Mouse (Mus musculus): Measurements from ENCODE around the gene Tec. TPM values are rescaled to one million over a fixed set of nuclear protein-coding genes. Genes with fewer than 3 reads are reported as not detected.

The Tec gene
- total RNA-seq, 2 experiments from 2014 or later, result 4.2 to 4.8 TPM

DNA sequence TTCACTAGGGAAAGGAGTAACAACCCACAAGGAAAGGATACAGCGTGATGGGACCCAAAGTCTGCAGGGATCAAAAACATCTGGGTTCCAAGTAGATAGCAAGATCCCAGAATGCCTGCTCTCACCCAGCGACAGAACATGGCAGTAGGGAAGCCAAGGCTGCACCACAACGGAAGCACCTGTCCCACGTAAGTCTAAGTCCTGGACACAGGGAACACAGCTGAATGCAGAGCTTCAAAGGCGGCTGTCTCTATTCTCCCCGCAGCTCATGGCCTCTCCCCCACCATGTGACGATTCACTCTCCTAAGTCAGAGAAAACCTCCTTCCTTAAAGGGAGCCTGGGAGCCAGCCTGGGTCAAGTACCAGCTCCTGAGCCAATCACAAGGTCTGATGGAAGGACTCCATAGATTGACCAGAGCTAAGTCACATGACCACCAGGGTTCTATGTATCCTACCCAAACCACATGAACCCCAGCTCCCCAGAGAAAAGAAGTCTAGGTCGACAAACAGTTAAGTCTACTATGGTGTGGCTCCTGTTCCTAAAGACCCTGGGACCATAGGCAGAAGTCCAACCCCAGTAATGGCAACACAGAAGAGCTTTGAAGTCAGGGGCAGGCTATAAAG, 11.9 kb downstream of the Tec start:
- no peak for DNase-seq (ENCODE audit: low spot score in 2 of 2)
- intact Hi-C loops (cut with DNase I), result no loop called here

DNA sequence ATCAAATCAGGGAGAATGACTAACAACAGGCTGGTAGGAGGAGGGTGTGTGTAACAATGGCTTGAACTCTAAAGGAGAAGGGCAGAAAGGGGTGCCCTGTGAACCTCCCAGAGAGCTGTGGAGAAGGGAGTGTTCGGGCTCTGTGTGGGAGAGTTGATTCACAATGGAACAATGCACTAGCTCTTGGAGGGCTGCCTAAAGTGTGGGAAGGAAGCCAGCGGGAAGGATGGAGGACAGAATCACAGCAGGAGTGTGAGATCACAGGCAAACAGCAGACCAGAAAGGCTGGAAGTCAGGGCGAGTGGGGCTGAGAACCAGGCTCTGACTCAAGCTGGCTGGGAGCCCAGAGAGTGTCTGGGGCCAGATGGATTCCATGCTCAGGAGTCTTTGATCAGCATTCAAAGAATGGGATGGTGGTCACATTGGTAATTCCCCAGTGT, 12.6 kb downstream of the Tec start:
- peak; percentile 78 to 81 for DNase-seq (ENCODE audit: low spot score in 2 of 2)
- intact Hi-C loops (cut with DNase I), result no loop called here

DNA sequence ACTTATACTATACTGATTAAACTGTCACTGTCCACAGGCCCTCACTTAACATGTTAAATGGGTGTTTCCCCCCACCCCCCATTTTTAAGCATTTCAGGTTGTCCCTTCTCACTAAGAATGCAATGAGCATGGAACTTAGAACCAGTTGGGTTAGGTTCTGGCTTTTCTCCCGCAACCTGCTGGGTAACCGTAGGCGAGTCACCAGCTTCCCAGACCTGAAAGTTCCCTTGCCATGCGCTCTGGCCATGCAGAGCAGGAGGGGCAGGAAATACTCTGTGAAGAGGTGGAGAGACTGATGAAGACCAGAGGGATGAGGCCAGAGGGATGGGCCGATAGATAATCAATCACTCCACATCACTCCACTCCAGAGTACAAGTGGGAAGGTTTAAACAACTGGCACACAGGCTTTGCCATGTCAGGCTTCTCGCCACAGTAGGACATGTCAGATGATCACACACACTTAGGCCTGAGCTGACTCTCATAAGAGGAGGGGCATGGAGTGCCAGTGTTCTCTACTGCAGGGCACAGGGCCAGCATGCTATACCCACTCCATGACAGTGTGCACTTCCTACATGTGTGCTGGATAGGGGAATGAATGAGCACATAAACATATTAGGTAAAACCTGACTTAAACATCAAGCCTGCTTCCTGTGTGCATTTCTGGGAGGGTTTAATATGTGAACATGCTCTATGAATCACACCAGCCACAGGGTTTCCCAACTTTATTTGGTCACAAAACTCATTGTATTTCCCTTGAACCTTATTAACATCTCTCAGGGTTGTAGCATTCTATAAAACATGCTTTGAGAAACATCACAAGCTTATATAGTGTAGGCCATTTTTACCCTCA, 13.9 kb downstream of the Tec start:
- DNase-seq (ENCODE audit: low spot score in 2 of 2), result no peak
- intact Hi-C loops (cut with DNase I), result no loop called here

DNA sequence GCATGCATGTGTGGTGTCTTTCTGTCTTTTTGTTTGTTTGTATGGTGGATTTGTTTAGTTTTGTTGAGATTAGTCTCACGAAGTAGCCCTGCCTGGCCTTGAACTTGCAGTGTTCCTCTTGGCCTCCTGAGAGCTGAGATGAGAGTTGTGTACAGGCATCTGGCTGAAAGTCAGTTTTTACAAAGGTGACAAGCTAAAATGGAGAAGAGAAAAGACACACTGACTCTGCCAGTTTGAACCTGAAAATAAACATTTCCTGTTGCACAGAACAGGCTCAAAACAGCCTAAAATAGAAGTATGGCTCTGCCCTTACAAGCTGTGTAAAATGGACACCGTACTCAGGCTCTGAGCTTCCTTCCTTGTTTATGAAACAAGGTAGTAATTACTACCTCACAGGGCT, 14.9 kb downstream of the Tec start:
- no peak for DNase-seq (ENCODE audit: low spot score in 2 of 2)
- intact Hi-C loops (cut with DNase I), result no loop called here

DNA sequence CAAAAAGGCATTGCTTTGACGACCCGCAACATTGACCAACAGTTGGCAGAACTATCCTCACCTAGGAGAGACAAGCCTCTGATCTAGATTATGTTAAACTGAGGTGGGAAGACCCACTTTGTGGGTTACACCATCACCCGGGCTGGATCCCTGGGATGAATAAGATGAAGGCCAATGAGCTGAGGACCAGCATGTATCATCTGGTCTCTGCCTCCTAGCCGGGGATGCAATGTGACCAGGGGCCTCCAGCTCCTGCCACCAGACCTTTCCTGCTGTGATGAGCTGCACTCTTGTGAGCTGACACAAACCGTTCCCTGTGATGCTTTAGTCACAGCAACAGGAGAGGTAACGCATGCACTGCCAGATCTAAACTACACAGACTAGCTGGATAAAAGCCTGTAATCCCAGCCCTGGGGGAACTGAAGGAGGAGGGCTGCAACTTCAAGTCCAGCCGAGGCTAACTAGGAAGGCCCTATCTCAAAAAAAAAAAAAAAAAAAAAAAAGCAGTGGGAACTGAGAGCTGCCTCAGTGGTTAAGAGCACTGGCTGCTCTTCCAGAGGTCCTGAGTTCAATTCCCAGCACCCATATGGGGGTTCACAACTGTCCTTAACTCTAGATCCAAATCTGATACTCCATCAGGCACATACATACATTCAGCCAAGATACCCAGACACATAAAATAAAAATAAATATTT, 15.8 kb downstream of the Tec start:
- intact Hi-C loops (cut with DNase I), result no loop called here
- no peak for DNase-seq (ENCODE audit: low spot score in 2 of 2)

DNA sequence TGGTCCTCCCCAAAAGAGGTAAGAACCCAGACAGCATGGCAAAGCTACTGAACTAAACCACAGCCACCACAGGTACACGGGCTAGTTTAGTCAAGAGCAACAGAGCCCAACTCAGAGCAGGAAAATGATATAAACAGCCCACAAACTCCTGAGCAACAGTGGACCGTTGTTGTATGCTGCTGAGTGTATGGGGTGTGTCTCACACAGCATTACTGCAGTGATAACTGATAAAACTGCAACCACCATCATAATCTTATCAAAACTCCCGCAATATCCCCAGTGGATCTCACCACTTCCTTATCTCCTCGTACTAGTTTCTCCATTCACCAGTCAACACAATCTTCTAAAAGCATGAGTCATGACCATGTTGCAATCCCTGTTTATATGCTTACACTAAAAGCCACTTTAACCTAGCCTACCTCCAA, 16.6 kb downstream of the Tec start:
- DNase-seq (ENCODE audit: low spot score in 2 of 2), result no peak
- intact Hi-C loops (cut with DNase I), result no loop called here

DNA sequence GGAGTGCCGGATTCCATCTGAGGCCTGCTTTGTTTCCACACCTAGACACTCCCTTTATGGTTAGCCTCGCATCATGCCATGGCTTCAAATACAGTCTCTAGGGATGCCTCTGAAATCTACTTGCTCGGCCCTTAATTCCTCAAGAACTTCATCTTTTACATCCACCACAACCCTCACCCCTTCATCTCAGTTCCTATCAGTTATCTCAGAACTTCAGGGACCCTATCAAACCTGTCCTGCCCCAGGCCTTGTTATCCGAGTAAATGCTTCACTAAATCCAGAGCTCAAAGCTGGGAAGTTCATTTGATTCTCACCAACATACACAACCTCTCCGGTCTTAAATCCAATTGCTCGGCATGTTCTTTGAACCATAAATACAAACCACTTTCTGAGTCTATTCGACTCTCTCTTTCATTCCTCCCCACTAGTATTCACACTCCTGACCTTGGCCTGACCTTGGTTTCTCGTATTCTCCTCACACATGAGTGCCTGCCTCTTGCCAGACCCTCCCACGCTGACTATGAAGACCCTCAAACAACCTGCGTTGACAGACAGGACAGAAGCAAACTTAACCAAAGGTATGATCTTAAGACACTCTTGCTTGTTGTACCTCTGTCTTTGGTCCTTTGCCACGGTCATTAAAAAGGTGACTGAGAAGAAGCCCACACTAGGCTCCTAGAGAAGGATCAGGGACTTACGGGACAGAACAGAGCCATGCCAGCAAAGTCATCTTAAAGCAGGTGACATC, 17.2 kb downstream of the Tec start:
- DNase-seq (ENCODE audit: low spot score in 2 of 2), result no peak
- intact Hi-C loops (cut with DNase I), result no loop called here

DNA sequence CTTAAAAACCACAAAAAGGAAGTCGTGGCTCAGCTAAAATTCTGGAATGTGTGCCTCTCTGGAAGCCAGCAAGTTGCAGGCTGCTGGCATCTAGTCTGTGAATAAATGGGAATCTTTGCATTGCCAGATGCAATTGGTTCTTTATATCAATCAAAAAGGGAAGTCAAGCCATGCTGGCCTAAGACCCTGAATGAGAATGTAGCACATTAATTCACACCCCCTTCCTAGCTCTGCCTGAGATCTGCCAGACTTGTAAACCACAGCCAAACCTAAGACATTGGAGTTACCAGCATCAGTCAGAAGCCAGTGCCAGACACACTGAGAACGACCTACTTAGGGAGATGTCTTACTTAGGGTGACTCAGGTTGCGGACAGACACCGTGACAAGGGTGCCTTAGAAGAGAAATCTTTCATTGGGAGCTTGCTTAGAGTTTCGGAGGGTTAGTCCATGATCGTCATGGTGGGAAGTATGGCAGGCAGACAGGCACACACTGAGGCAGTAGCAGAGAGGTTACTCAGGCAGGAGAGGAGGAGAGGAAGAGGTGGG, 19.3 kb downstream of the Tec start:
- intact Hi-C loops (cut with DNase I), result no loop called here
- no peak for DNase-seq (ENCODE audit: low spot score in 2 of 2)

DNA sequence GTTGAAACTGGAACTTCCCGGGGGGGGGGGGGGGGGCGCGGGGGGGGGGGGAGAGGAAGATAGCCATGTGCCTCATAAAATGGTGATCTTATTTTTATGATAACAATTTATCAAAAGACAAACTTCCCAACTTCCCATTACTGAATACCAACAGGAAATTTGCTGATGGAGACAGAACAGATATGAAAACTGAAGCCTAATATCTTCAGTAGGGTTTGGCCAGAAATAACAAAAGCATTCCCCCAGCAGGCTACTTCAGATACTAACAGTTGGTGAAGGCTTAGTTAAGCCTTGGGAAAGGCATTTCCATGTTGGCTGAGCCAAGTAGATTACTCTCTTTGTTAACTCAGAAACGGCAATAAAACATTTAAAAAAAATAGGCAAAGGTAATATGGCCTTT, 21.6 kb downstream of the Tec start:
- no peak for DNase-seq (ENCODE audit: low spot score in 2 of 2)
- intact Hi-C loops (cut with DNase I), result no loop called here

DNA sequence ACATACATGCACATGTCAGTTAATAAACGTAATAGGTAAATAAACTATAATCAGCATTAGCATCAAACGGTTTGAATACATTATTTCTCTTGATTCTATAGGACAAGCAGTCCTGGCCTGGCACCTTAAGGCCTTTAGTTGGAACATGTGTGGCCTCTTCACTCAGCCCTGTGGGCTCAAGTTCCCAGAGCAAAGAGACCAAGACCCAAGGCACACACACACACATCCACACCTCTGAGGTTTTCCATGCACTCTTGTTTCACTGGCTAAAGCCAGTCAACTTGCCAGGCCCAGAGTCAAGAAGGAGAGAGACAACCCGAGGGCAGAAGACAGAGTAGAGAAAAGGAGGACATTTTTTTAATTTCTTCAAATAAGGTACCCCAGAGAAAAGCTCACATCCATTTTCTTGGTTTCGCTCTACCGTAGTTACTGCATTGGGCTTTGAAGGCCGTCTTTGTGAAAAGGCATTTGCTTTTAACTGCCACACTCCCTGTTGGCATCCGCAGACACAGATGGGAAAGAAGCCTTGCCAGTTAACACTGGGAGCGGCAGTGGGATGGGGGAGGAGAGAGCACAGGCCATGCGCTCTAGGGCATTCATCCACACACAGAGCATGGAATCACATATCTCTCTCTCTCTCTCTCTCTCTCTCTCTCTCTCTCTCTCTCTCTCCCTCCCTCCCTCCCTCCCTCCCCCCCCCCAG, 22.2 kb downstream of the Tec start:
- intact Hi-C loops (cut with DNase I), result no loop called here
- peak in 1 of 2 experiments; percentile 8 for DNase-seq (ENCODE audit: low spot score in 2 of 2)

DNA sequence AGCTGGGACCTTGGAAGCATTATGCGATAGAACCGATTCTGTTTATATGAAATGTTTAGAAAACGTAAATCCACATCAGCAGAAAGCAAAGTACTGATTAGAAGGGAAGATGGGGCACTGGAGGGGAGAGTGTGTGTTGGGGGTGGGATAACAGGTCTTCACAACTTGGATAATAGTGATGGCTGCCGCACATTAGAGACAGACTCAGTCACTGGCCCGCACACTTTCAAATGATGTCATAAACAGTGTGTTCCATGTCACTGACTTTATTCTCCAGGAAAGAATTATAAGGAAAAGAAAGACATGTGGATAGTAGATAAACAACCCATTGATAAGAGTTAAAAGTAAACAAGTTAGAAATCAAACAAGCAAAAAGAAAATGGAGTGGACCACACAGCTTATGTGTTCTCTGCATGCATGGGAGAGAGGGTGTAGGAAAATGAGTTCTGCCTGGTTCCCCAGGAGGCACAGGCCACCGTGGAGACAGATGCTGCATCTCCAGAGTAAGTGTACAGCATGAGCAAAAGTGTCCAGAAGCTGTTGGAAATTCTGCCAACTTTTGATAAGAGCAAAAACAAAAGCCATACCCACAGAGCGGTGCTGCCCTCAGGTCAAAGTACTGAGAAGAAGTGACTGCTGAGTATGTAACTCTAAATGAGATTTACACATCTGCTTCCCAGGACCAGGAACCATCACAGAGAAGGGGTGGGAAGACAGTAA, 23.3 kb downstream of the Tec start:
- intact Hi-C loops (cut with DNase I), result no loop called here
- DNase-seq (ENCODE audit: low spot score in 2 of 2), result no peak

DNA sequence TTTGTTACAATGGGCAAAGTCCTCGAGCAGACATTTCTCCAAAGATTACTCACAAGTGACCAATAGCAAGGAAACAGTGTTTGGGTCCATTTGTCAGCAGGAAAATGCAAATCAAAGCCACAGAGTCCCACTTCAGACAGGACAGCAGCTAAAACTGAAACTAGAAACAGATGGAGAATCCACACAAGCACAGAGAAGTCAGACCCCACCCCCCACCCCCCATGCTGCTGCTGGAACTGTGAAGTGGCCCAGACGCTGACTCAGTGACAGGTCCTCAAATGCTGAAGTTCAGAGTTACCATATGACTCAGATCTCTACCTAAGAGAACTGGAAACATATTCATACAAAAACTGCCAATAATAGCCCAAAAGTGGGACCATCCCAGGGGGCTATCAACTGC, 24.0 kb downstream of the Tec start:
- intact Hi-C loops (cut with DNase I), result no loop called here
- no peak for DNase-seq (ENCODE audit: low spot score in 2 of 2)

DNA sequence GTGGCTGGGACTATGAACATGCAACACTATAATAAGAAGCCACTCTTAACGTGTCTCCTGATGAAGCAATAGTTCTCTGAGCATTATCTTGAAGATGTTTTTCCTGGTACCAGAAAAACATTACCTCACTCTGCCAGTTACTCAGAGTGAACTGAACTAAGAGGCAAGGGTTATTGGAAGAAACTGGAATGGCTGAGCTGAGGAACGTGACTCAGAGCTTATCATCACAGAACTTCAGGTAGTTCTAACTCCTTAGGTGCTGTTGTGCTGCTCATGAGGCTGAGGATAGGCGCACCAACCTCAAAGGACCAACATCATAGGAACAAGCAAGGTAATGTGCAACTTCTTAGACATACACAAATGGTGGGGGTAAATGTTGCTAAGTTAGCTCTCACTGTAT, 28.6 kb downstream of the Tec start:
- intact Hi-C loops (cut with DNase I), result no loop called here
- DNase-seq (ENCODE audit: low spot score in 2 of 2), result no peak

DNA sequence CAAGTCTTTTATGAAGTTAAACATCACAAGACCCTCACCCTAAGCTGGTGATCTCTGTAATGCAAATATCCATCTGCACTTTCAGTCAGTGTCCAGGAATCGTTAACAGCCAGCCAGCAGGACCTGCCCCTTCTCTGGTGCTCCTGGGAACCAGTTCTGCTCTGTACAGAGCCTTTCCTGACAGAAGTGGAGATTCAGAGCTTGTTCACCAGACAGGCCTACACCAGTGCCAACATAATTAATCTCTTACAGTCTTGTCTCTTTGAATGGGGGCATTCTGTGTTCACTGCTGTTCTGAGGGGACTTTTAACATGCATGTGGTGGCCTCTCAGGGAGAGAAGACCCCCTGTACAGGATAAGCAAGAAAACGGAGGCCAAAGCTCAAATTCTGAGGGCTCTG, 29.3 kb downstream of the Tec start:
- intact Hi-C loops (cut with DNase I), result no loop called here
- no peak for DNase-seq (ENCODE audit: low spot score in 2 of 2)

DNA sequence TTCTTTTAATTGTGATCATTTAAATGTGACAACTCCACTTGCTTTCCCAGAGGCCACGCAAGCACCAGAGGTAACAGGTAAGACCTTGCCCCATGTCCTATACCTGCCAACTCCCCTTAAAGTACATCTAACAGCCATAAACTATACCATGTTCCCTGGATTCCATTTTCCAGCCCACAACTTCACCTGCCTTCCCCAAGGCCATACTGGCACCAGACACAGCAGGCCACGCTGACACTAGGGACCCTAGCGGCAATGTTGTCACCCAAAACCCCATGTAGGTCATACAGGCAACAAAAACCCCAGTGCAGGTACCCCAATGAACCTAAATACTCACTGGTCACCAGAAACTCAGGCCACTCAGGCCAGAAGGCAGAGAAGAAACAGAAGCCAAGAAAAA, 32.6 kb downstream of the Tec start:
- no peak for DNase-seq (ENCODE audit: low spot score in 2 of 2)
- intact Hi-C loops (cut with DNase I), result no loop called here

DNA sequence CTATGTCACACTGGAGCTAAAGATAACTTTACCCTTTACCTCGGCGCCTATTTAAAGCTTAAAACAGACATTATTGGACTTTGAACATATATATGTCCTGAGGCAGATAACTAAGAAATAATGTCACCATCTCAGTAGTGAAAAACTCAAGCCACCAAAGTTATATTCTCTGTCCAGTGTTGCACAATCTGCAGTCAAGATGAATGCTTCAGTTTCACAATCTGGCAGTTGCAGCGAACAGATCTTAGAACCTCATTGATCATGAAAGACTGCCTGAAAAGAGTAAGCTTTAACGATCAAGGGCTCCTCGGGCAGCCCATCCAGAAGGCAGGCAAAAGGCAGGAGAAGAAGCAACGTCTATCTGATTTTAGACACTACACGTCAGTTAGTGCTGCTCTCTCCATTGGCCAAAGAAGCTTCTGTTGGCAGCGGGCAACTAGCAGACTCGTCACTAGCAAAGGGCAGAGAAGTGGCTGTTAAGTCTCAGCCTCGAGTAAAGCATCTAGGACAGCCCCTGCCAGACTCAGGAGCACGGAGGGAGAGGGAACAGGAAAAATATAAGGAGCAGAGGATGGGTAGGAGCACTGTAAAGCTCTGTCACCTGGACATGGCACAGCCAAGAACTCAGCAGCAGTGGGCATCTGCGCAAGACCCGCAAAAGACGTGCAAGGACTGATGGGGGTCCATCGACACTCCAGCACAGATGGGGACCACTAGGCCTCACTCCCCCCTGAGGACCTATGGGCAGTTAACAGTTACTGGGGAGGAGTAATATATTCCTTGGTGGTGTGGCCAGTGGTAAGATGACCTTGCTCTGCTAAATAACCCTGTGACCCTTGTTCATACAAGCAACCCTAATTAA, 35.1 kb downstream of the Tec start:
- intact Hi-C loops (cut with DNase I), result no loop called here
- DNase-seq (ENCODE audit: low spot score in 2 of 2), result no peak

DNA sequence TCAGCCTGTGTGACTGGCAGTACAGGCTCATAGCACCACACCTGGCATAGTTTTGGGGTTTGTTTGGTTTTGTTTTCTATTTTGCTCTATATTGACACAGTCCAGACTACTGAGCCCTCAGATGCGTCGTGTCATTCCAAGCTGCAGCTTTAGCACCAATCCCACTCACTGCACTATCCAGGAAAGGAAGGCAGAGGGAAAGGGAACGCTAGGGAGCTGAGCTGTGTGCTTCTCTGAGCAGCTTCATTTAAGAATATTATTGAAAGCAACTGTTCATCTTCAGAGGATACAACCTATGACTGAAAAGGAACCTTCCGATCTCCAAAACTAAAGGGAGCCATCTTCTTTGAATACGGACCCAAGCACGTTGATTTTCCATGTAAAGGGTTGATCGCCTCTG, 36.1 kb downstream of the Tec start:
- intact Hi-C loops (cut with DNase I), result no loop called here
- no peak for DNase-seq (ENCODE audit: low spot score in 2 of 2)

Data from left cerebral cortex, postnatal 36 days (tissue).